Mouse (Mus musculus): Measurements from ENCODE around the gene A630001G21Rik. TPM values are rescaled to one million over a fixed set of nuclear protein-coding genes. Genes with fewer than 3 reads are reported as not detected.
A peak's percentile ranks its signal among the peaks of the same experiment; 100 is the strongest.

A630001G21Rik gene
- total RNA-seq, 1 experiment from 2014 or later = 54.3 TPM

DNA sequence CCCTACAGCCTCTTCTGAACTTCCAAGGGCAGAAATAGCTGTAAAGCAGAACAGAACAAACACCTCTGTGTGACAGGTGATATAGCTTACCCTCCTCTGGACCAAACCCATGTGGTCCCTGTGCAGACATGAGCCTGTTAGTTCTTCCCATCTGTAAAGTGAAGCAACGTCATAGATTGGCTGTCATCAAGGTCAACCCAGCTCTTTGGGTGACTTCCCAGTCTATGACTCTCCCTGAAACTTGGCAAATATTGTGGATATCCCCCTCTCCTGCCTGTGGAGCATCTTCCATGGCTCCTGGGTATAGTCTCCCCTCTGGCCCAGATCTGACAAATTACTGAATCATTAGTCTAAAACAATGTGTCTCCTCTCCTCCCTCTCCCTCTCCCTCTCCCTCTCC, 86.2 kb downstream of the A630001G21Rik start:
- ATAC-seq (replicated peaks; ENCODE audit: low read depth, poor library complexity, severe bottlenecking) = no peak

DNA sequence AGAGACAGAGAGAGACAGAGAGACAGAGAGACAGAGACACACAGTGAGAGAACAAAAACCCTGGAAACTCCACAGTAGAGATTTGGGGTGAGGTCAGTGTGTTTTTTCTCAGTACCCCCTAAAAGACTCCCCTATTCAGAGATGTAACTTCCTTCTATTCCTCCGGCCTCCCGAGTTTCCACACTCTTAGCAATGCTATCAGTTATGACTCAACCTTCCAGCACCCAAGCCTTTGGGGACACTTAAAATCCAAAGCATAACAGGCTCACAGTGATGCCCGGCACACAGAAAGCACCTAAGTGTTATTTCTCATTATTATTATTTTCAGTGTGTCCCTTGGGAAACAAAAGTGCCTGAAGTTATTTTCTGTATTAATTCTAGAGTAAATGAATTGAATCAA, 87.9 kb downstream of the A630001G21Rik start:
- ATAC-seq (replicated peaks; ENCODE audit: low read depth, poor library complexity, severe bottlenecking) = no peak

DNA sequence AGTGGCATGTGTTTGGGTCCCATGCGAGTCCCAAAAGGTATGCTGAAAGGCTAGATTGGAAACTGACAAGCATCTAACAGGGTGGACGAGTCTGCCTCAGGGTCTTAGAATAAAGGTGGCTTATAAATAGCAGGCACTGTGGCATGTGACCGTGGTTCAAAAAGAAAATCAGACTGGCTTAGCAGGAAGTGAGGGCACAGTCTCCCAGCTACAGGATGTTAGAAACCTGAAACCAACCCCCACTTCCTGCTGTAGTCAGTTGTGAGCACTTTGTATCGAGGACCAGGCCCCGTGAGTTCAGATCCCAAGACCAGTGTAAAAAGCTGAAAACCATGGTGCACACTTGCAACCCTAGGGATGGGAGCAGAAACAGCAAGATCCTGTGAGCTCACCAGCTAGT, 91.1 kb downstream of the A630001G21Rik start:
- peak; percentile 73 for ATAC-seq (replicated peaks; ENCODE audit: low read depth, poor library complexity, severe bottlenecking)

DNA sequence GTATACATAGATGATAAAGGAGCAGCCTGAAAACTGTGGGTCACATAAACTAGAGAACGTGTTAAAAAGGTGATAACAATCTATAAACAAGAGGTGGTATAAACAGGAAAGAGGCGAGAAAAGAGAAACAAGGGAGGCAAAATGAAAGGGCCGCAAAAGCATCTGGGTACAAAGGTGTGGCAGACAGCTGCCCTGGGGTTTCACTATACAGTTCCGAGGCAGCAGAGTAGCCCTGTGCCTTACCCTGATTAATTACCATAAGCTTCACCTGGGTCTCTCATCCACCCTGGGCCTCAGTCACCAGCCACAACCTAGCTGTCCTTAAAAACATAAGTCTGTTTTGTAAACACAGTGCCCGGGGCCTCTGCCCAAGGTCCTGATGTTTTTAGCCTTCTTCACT, 91.8 kb downstream of the A630001G21Rik start:
- no peak for ATAC-seq (replicated peaks; ENCODE audit: low read depth, poor library complexity, severe bottlenecking)

DNA sequence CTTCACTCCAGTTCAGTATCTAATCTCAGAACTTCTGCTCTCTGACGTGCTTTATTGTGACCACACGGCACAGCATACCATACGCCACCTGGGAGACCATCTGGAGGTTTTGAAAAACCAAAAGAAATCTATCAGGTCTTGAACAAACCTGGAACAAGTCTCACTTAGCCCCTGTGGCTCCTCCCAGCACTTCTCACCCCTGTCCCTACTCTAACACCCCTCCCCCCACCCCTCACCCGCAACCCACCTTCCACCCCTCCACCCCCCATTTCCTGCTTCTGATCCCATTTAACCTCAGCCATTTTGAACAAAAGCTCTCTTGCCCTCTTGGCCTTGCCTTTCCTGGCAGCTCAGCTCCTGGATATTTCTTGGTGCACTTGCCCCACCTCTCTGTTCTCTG, 98.2 kb downstream of the A630001G21Rik start:
- no peak for ATAC-seq (replicated peaks; ENCODE audit: low read depth, poor library complexity, severe bottlenecking)

Other genes with a start within 250 kb of the A630001G21Rik start
- gene G530012D18Rik, start 203.0 kb downstream of the A630001G21Rik start, total RNA-seq (2017) = 4.9 TPM in 1 of 2 replicates, not detected in the other
- 116 and 120 TPM in 2 replicates for gene Sp110, start 179.8 kb downstream of the A630001G21Rik start, total RNA-seq (2017)
- 62.0 and 62.2 TPM in 2 replicates for gene Sp140, start 178.3 kb downstream of the A630001G21Rik start, total RNA-seq (2017)
- 64.9 and 116 TPM in 2 replicates for gene Sp100, start 128.7 kb downstream of the A630001G21Rik start, total RNA-seq (2017)
- gene Cab39, start 14.8 kb upstream of the A630001G21Rik start, total RNA-seq (2017) = 102 and 110 TPM in 2 replicates
- gene Itm2c, start 115.6 kb upstream of the A630001G21Rik start, total RNA-seq (2017) = 41.7 and 51.8 TPM in 2 replicates
- not detected in 2 replicates for gene 4933407L21Rik, start 149.8 kb upstream of the A630001G21Rik start, total RNA-seq (2017)
- gene Gpr55, start 182.4 kb upstream of the A630001G21Rik start, total RNA-seq (2017) = not detected in 2 replicates
- not detected in 2 replicates for gene Spata3, start 238.2 kb upstream of the A630001G21Rik start, total RNA-seq (2017)

Measured in common myeloid progenitor, adult 5-6 weeks (primary cell).